Mouse (Mus musculus): Measurements from ENCODE around the gene Pus7l. TPM values are rescaled to one million over a fixed set of nuclear protein-coding genes. Genes with fewer than 3 reads are reported as not detected.

The Pus7l gene
- polyA plus RNA-seq, 1 experiment from 2014 or later = 9.0 TPM

DNA sequence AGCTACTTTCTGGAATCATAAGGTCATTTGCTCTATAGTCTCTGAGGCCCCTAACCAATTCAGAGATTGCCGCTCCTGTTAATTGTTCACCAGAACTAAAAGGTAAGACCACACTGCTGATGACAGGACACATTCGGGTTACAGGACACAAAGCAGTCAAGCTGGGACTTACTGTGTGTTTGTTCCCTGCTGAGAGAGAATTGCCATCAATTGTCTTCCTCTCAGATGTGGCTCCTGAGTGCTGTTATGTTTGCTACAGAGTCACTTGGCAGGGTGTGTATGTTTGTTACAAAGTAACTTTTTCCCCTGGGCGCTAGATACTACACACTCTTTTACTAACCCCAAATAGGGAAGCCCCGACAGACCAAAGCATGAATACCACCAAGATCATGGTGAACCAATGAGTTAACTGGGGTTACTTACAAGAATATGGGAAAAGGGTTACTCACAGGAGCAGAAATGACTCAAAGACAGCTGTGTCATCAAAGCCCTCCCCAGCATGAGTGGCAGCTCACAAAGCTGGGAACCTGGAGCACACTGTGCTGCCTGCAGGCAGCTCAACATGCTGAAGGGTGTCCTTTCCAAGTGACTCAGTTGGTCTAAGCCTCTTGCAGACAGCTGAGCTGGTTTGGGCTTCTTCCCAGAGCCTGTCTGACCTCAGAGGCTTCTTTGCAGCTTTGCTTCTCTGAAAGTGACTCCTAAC, 31.4 kb upstream of the Pus7l start:
- 53% methylated on average over 4 of the region's 4 CpGs for WGBS
- H3K4me1 ChIP-seq (ENCODE audit: insufficient read depth, low read length) = no peaks in the 10 kb centered on the region
- peaks cover 7% of the 10 kb centered on the region; the same call in 1 of the 2 replicates for H3K36me3 ChIP-seq (ENCODE audit: insufficient read depth, low read length)
- no peak overlapping the region for H3K9ac ChIP-seq (replicated peaks; ENCODE audit: low read length)
- H3K4me2 ChIP-seq (replicated peaks; ENCODE audit: low read depth, low read length) = no peak overlapping the region
- no peaks in the 10 kb centered on the region for H3K9me3 ChIP-seq (ENCODE audit: low read length)
- no peaks in the 10 kb centered on the region for H3K27me3 ChIP-seq (ENCODE audit: insufficient read depth, low read length)
- no peak overlapping the region for H3K27ac ChIP-seq (ENCODE audit: low read length)
- ATAC-seq (ENCODE audit: low FRiP score, low TSS enrichment) = no peak
- no peak overlapping the region for H3K4me3 ChIP-seq (ENCODE audit: low read length)

DNA sequence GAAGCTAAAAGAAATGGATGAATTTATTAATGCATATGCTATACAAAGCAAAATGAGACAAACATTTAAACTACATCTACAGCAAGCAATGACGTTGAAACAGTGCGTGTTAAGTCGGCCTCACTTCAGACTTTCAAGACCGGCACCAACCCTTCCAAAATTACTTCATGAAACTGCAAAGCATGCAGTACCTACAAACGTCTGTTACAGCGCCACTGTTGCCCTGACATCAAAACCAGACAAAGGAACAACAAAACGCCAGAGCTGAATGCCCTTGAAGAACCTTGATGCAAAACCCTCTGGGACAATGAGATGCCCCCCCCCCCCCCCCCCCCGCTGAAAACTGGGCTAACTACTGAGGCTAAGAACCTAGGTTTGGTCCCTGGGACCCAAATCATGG, 29.4 kb upstream of the Pus7l start:
- ATAC-seq (ENCODE audit: low FRiP score, low TSS enrichment) = no peak
- Histone ChIP-seq H3K36me3 (ENCODE audit: insufficient read depth, low read length) (no peaks in the 10 kb centered on the region), H3K4me1 (ENCODE audit: insufficient read depth, low read length) (no peaks in the 10 kb centered on the region), H3K4me3 (ENCODE audit: low read length) (no peak overlapping the region), H3K9ac (replicated peaks; ENCODE audit: low read length) (no peak overlapping the region), H3K4me2 (replicated peaks; ENCODE audit: low read depth, low read length) (no peak overlapping the region), H3K27ac (ENCODE audit: low read length) (no peak overlapping the region), H3K27me3 (ENCODE audit: insufficient read depth, low read length) (no peaks in the 10 kb centered on the region), H3K9me3 (ENCODE audit: low read length) (no peaks in the 10 kb centered on the region)
- 63% methylated on average over 8 of the region's 8 CpGs for WGBS

DNA sequence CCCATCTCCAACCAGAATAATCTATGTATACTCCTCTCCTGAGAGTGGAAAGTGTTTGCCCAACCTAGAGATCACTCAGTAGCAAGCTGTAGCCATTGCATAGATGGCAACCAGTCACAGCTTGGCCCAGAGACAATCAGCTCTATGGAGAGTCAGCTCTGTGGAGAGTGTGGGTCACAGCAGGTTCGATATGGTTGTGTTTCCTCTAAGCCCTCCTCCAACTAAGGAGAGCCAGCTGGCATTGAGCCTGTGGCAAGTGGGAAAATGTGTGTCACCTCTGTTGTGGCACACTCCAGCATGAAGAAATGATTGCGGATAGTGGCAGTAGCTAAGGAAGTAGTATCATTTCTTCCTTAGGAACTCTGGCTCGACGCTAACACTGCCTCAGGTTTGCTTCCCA, 28.2 kb upstream of the Pus7l start:
- no peaks in the 10 kb centered on the region for H3K27me3 ChIP-seq (ENCODE audit: insufficient read depth, low read length)
- H3K9me3 ChIP-seq (ENCODE audit: low read length) = no peaks in the 10 kb centered on the region
- no peak overlapping the region for H3K9ac ChIP-seq (replicated peaks; ENCODE audit: low read length)
- H3K27ac ChIP-seq (ENCODE audit: low read length) = no peak overlapping the region
- H3K4me1 ChIP-seq (ENCODE audit: insufficient read depth, low read length) = no peaks in the 10 kb centered on the region
- no peaks in the 10 kb centered on the region for H3K36me3 ChIP-seq (ENCODE audit: insufficient read depth, low read length)
- H3K4me3 ChIP-seq (ENCODE audit: low read length) = no peak overlapping the region
- no peak overlapping the region for H3K4me2 ChIP-seq (replicated peaks; ENCODE audit: low read depth, low read length)
- 88% methylated on average over 4 of the region's 4 CpGs for WGBS
- no peak for ATAC-seq (ENCODE audit: low FRiP score, low TSS enrichment)

DNA sequence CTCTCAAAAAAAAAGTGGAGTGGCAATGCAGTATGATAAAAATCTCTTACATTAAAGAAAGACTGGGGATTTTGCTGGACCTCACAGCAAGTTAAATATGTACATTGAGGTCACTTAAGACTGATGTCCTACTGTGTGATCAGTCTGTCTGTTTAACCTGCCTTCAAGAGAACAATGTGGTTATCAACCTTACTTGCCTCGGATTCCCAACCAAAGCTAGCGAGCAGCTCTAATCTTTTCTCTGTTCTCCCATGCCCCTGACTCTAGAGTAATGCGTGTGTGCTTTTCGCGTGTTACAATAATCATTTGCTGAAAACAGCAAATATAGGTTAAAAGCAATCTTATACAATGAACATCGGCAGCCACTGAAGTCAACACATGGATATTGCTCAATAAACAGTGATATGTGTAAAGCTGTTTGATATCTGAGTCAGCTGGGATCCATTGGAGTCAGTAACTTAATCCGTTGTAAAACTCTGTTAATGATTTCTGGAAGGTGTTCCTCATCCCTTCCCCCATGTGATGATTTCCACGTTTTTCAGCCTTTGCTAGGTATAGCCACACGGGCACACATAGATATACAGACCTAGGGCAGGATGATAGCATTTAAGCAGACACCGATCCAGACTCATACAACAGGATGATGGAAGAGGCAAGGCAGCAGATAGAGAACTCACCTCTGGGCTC, 25.3 kb upstream of the Pus7l start:
- Histone ChIP-seq H3K4me2 (replicated peaks; ENCODE audit: low read depth, low read length) (no peak overlapping the region), H3K27ac (ENCODE audit: low read length) (no peak overlapping the region), H3K27me3 (ENCODE audit: insufficient read depth, low read length) (no peaks in the 10 kb centered on the region), H3K4me3 (ENCODE audit: low read length) (no peak overlapping the region), H3K36me3 (ENCODE audit: insufficient read depth, low read length) (no peaks in the 10 kb centered on the region), H3K9me3 (ENCODE audit: low read length) (no peaks in the 10 kb centered on the region), H3K4me1 (ENCODE audit: insufficient read depth, low read length) (no peaks in the 10 kb centered on the region), H3K9ac (replicated peaks; ENCODE audit: low read length) (no peak overlapping the region)
- no peak for ATAC-seq (ENCODE audit: low FRiP score, low TSS enrichment)
- 80% methylated on average over 10 of the region's 10 CpGs for WGBS

DNA sequence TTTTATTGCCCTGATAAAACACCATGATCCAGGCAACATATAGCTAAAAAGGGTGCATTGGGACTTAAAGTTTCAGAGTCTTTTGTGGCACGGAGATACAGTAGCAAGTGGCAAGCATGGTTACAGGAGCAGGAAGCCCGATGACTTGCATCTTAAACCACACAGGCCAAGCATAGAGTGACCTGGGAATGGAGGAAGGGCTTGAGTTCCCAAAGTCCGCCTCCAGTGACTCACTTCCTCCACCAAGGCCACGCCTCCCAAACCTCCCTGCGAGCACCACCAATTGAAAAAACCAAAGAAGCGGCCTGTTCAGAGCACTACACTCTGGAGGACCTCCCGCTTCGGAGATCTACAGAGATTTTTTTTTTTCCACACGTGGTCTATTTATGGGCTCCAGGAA, 22.5 kb upstream of the Pus7l start:
- no peaks in the 10 kb centered on the region for H3K27me3 ChIP-seq (ENCODE audit: insufficient read depth, low read length)
- no peak overlapping the region for H3K9ac ChIP-seq (replicated peaks; ENCODE audit: low read length)
- H3K4me1 ChIP-seq (ENCODE audit: insufficient read depth, low read length) = no peaks in the 10 kb centered on the region
- H3K36me3 ChIP-seq (ENCODE audit: insufficient read depth, low read length) = peaks cover 4% of the 10 kb centered on the region; the same call in 1 of the 2 replicates
- no peak overlapping the region for H3K4me3 ChIP-seq (ENCODE audit: low read length)
- no peak overlapping the region for H3K4me2 ChIP-seq (replicated peaks; ENCODE audit: low read depth, low read length)
- 87% methylated on average over 9 of the region's 9 CpGs for WGBS
- H3K9me3 ChIP-seq (ENCODE audit: low read length) = no peaks in the 10 kb centered on the region
- no peak for ATAC-seq (ENCODE audit: low FRiP score, low TSS enrichment)
- no peak overlapping the region for H3K27ac ChIP-seq (ENCODE audit: low read length)

DNA sequence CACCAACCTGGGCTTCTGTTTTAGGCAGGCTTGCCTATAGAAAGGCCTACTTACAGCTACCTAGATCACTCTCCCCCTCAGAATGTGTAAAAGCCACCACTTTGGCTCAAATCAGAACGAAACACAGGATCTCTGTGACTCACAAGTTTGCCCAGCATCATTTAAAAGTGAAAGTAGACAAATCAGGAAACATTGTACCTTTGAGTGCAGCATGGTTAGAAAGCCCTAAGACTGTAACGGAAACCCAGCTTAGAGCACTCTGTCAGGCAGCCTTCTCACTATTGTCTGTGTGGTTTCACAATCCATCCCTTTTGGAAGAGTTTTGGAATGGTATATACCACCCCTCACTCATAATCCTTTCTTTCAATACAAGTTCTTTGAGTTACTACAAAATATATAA, 21.6 kb upstream of the Pus7l start:
- H3K27me3 ChIP-seq (ENCODE audit: insufficient read depth, low read length) = no peaks in the 10 kb centered on the region
- H3K4me3 ChIP-seq (ENCODE audit: low read length) = no peak overlapping the region
- H3K9ac ChIP-seq (replicated peaks; ENCODE audit: low read length) = no peak overlapping the region
- no peak overlapping the region for H3K4me2 ChIP-seq (replicated peaks; ENCODE audit: low read depth, low read length)
- WGBS = 93% methylated on average over 2 of the region's 2 CpGs
- H3K27ac ChIP-seq (ENCODE audit: low read length) = no peak overlapping the region
- no peaks in the 10 kb centered on the region for H3K4me1 ChIP-seq (ENCODE audit: insufficient read depth, low read length)
- H3K36me3 ChIP-seq (ENCODE audit: insufficient read depth, low read length) = peaks cover 4% of the 10 kb centered on the region; the same call in 1 of the 2 replicates
- ATAC-seq (ENCODE audit: low FRiP score, low TSS enrichment) = no peak
- no peaks in the 10 kb centered on the region for H3K9me3 ChIP-seq (ENCODE audit: low read length)

DNA sequence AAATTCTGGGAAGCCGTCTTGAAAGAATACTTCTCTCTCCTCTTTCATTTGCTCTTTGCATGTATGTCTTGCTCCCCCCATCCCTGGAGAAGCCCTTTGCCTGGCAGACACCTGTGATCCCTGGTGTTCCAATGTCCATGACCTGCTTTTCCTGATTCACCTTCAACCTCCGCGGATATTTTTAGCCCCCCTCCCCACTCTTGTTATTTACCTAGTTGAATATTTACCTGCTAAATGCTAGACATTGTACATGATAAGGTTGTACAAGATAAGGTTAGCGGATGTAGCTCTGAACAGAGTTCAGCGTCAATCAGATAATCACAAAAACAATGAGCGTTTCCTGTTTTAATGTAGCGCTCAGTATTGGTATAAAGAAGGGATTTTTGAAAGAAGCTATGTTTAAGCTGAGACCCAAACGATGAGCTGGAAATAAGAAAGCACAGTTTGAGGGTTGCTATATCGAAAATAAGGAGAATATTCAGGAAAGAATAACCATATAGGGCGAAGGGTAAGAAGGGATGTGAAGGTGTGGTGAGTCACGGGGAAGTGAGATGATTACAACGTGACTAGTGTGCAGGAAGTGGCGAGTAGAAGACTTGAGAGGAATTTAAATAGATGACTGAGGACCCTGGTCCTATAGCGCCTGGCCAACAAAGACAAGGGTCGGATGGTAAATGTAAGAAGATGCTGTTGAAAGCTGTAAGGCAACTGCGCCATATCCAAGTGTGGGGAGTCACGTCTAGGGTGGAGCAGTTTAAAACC, 15.7 kb upstream of the Pus7l start:
- WGBS = 76% methylated on average over 17 of the region's 17 CpGs

DNA sequence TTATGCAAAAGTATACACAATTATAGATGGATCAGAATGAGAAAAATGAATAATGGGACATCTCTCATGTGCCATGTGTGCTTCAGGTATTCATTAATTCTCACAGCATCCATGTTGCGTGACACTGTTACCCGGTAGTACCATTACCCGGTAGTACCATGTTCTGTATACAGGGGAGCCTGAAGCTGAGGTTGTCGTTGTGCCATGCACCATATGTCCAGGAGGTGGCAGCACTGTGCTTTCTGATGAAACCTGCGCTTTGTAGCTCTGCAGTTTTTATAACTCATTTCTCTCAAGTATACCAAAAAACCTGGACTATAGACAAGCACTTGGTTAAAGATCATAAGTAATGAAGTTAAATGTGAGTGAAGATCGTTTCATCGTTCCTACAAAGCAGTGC, 14.1 kb upstream of the Pus7l start:
- Histone ChIP-seq H3K9me3 (ENCODE audit: low read length) (no peaks in the 10 kb centered on the region), H3K9ac (replicated peaks; ENCODE audit: low read length) (no peak overlapping the region), H3K4me3 (ENCODE audit: low read length) (no peak overlapping the region), H3K36me3 (ENCODE audit: insufficient read depth, low read length) (peaks cover 8% of the 10 kb centered on the region), H3K27ac (ENCODE audit: low read length) (no peak overlapping the region), H3K4me1 (ENCODE audit: insufficient read depth, low read length) (no peaks in the 10 kb centered on the region), H3K27me3 (ENCODE audit: insufficient read depth, low read length) (no peaks in the 10 kb centered on the region), H3K4me2 (replicated peaks; ENCODE audit: low read depth, low read length) (no peak overlapping the region)
- 0 out of 2 replicates have a peak, but pooled peaks have one; percentile 70 for ATAC-seq (ENCODE audit: low FRiP score, low TSS enrichment)
- 23% methylated on average over 7 of the region's 7 CpGs for WGBS

More for the DNA sequence above, 15.7 kb upstream of the Pus7l start:
- no peak overlapping the region for H3K4me3 ChIP-seq (ENCODE audit: low read length)
- H3K9me3 ChIP-seq (ENCODE audit: low read length) = no peaks in the 10 kb centered on the region
- H3K27ac ChIP-seq (ENCODE audit: low read length) = no peak overlapping the region
- no peak overlapping the region for H3K9ac ChIP-seq (replicated peaks; ENCODE audit: low read length)
- no peak for ATAC-seq (ENCODE audit: low FRiP score, low TSS enrichment)
- H3K4me1 ChIP-seq (ENCODE audit: insufficient read depth, low read length) = no peaks in the 10 kb centered on the region
- H3K27me3 ChIP-seq (ENCODE audit: insufficient read depth, low read length) = no peaks in the 10 kb centered on the region
- H3K36me3 ChIP-seq (ENCODE audit: insufficient read depth, low read length) = peaks cover 4% of the 10 kb centered on the region; the same call in 1 of the 2 replicates
- H3K4me2 ChIP-seq (replicated peaks; ENCODE audit: low read depth, low read length) = no peak overlapping the region

DNA sequence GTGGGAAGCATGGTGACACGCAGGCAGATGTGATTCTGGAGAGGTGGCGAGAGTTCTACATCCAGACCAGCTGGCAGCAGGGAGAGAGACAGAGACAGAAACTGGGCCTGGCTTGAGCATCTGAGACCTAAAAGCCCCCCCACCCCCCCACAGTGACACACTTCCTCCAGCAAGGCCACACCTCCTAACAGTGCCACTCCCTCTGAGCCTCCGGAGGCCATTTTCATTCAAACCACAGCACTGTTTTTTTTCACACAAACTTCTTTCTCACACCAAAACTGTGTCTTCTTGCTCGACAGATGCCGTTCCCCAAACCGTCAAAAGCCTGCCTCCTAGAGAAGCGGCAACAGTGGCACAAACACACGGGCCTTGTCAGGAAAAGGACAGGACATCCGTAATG, 10.2 kb upstream of the Pus7l start:
- Histone ChIP-seq H3K27me3 (ENCODE audit: insufficient read depth, low read length) (no peaks in the 10 kb centered on the region), H3K9ac (replicated peaks; ENCODE audit: low read length) (no peak overlapping the region), H3K27ac (ENCODE audit: low read length) (no peak overlapping the region), H3K4me3 (ENCODE audit: low read length) (no peak overlapping the region), H3K4me2 (replicated peaks; ENCODE audit: low read depth, low read length) (no peak overlapping the region), H3K9me3 (ENCODE audit: low read length) (no peaks in the 10 kb centered on the region), H3K36me3 (ENCODE audit: insufficient read depth, low read length) (peaks cover 15% of the 10 kb centered on the region), H3K4me1 (ENCODE audit: insufficient read depth, low read length) (no peaks in the 10 kb centered on the region)
- WGBS = 95% methylated on average over 9 of the region's 9 CpGs
- no peak for ATAC-seq (ENCODE audit: low FRiP score, low TSS enrichment)
